Mouse (Mus musculus) hindbrain, embryonic 12.5 days (tissue): ENCODE data around the gene Efs. TPM values are rescaled to one million over a fixed set of nuclear protein-coding genes. Genes with fewer than 3 reads are reported as not detected.
"Not testable (repeated sequence)": the region's sequence is repeated elsewhere in the genome, so short reads cannot be mapped to it uniquely, and the experiment has no call there.

Experiments
- ATAC-seq: fragments of 200-750 bp; cut with Nextera tagmentation; 2 replicates; pipeline ENCODE4 v1.8.0; 2017; ENCODE audit warnings: moderate TSS enrichment; ENCODE audit not compliant: low FRiP score
- H3K27ac ChIP-seq: fragments of 300-500 bp; sonication (generic); 2 replicates; pipeline ENCODE4 v1.5.1; 2016; ENCODE audit warnings: mild to moderate bottlenecking
- H3K27me3 ChIP-seq: fragments of 300-500 bp; sonication (generic); 2 replicates; pipeline ENCODE4 v1.6.1; 2016; ENCODE audit warnings: mild to moderate bottlenecking
- H3K36me3 ChIP-seq: fragments of 300-500 bp; sonication (generic); 2 replicates; pipeline ENCODE4 v1.6.1; 2016; ENCODE audit warnings: mild to moderate bottlenecking
- H3K4me1 ChIP-seq: fragments of 300-500 bp; sonication (generic); 2 replicates; pipeline ENCODE4 v1.6.1; 2016
- H3K4me2 ChIP-seq: fragments of 300-500 bp; sonication (generic); replicated peaks from 2 replicates; pipeline ENCODE4 v1.6.1; 2016; ENCODE audit warnings: mild to moderate bottlenecking
- H3K4me3 ChIP-seq: fragments of 300-500 bp; sonication (generic); 2 replicates; pipeline ENCODE4 v1.5.1; 2016; ENCODE audit warnings: mild to moderate bottlenecking
- H3K9ac ChIP-seq: fragments of 300-500 bp; sonication (generic); 2 replicates; pipeline ENCODE4 v1.6.1; 2016; ENCODE audit warnings: mild to moderate bottlenecking, moderate library complexity
- H3K9me3 ChIP-seq: fragments of 300-500 bp; sonication (generic); replicated peaks from 2 replicates; pipeline ENCODE4 v1.6.1; 2016; ENCODE audit warnings: mild to moderate bottlenecking
- WGBS: fragments of 180-500 bp; shearing (Covaris S2); methylation state at CpG from one replicate; pipeline ENCODE4 v1.1.7; 2016; 5-methylcytosine and 5-hydroxymethylcytosine counted together
- polyA plus RNA-seq: library from polyadenylated mRNA; unstranded; fragments of >200 nt; fragmentation: Nextera tagmentation; extraction: Ambion mirVana; gene quantifications from 2 replicates; pipeline ENCODE4 v1.2.1, GENCODE M21; 2016

The Efs gene
- polyA plus RNA-seq, 1 experiment from 2014 or later: 28.4 TPM

DNA sequence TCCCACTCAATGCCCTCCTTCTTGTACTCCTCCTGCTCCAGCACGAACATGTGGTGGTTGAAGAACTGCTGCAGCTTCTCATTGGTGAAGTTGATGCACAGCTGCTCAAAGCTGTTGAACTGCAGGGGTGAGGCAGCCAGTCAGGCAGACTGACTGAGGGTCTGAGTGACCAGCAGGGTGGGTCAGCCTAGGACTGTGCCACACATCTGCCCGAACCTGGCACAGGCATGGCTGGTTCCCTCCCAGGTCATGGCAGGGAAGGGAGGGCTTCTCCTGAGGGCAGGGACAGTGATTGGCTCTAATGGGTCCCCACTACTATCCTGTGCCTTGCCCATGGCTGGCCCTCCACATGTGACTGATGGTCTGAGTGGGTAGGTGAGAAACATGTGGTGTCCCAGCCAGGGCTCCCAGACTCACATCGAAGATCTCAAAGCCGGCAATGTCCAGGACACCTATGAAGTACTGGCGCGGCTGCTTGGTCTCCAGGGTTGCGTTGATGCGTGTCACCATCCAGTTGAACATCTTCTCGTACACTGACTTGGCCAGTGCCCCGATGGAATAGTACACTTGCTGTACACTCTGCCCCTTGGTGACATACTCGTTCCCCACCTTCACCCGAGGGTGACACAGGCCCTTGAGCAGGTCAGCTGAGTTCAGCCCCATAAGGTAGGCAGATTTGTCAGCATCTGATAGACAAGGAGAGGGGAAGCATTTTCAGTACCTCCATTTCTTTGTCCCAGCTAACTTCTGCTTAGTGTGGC is 34.1 kb upstream of the Efs start:
- 90% methylated on average over 12 of the region's 12 CpGs for WGBS

DNA sequence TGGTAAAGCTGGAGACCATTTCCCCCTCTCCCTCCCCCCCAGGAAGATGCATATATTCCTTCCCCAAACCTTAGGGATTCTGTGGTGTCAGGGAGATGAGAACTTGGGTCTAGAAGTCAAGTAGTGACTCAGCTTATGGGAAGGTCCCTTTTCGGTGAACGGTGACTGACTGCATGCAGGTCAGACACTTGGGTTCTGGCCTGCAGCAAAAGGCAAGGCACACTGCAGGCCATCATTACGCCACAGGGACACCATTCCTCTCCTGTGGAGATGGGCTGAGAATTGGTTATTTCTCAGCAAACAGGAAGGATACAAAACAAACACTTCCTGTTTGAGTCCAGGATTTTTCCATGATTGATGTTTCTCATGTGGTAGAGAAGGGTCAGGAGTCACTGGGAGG is 33.3 kb upstream of the Efs start:
- no peak for ATAC-seq
- no peaks in the 10 kb centered on the region for H3K36me3 ChIP-seq
- no peak overlapping the region for H3K4me3 ChIP-seq
- H3K4me2 ChIP-seq: no peak overlapping the region
- no peaks in the 10 kb centered on the region for H3K27me3 ChIP-seq
- H3K27ac ChIP-seq: no peak overlapping the region
- WGBS: 90% methylated on average over 3 of the region's 3 CpGs
- H3K9me3 ChIP-seq: no peaks in the 10 kb centered on the region
- H3K9ac ChIP-seq: no peak overlapping the region
- H3K4me1 ChIP-seq: no peaks in the 10 kb centered on the region

More for the DNA sequence above, 34.1 kb upstream of the Efs start:
- not testable (repeated sequence) for H3K9me3 ChIP-seq, H3K27me3 ChIP-seq, ATAC-seq, H3K36me3 ChIP-seq, H3K9ac ChIP-seq, H3K4me1 ChIP-seq, H3K4me2 ChIP-seq, H3K27ac ChIP-seq, H3K4me3 ChIP-seq

DNA sequence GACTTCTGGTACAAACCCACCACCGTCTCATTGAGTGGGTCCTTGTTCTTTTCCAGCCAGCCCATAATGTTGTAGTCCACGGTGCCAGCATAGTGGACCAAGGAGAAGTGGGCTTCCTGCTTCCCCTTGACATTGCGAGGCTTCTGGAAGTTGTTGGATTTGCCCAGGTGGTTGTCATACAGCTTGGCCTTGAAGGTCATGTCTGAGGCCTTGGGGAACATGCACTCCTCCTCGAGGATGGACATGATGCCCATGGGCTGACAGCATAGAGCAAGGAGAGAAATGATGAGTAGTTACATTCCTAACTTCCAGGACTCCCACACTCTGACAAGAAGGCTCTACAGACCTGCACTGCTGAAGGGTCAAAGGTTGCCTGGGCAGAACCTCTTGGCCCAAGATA is 32.6 kb upstream of the Efs start:
- H3K27ac ChIP-seq: no peak overlapping the region
- no peak for ATAC-seq
- H3K9me3 ChIP-seq: no peaks in the 10 kb centered on the region
- H3K36me3 ChIP-seq: no peaks in the 10 kb centered on the region
- 89% methylated on average over 4 of the region's 4 CpGs for WGBS
- no peak overlapping the region for H3K4me3 ChIP-seq
- H3K4me2 ChIP-seq: no peak overlapping the region
- H3K4me1 ChIP-seq: no peaks in the 10 kb centered on the region
- H3K9ac ChIP-seq: no peak overlapping the region
- H3K27me3 ChIP-seq: no peaks in the 10 kb centered on the region

DNA sequence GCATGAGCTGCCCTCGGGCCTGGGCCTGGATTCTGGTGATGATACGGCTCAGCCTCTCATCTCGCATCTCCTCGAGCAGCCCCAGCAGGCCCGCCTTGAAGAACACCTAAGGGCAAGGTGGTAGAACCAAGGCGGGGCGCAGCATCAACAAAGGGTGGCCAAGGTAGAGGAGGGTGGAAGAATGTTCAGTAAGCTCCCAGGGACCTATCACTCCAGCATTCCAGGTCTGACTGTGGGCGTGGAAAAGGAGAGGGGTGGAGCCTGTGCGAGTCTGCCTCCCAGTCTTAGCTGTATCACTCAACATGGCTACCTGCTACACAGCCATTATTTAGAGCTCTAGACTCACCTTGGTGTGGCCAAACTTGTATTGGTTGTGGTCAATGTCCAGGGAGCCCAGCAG is 30.6 kb upstream of the Efs start:
- no peak overlapping the region for H3K27ac ChIP-seq
- H3K9ac ChIP-seq: no peak overlapping the region
- H3K4me2 ChIP-seq: no peak overlapping the region
- H3K4me1 ChIP-seq: no peaks in the 10 kb centered on the region
- ATAC-seq: no peak
- H3K9me3 ChIP-seq: no peaks in the 10 kb centered on the region
- no peaks in the 10 kb centered on the region for H3K36me3 ChIP-seq
- 82% methylated on average over 9 of the region's 9 CpGs for WGBS
- H3K4me3 ChIP-seq: no peak overlapping the region
- no peaks in the 10 kb centered on the region for H3K27me3 ChIP-seq

DNA sequence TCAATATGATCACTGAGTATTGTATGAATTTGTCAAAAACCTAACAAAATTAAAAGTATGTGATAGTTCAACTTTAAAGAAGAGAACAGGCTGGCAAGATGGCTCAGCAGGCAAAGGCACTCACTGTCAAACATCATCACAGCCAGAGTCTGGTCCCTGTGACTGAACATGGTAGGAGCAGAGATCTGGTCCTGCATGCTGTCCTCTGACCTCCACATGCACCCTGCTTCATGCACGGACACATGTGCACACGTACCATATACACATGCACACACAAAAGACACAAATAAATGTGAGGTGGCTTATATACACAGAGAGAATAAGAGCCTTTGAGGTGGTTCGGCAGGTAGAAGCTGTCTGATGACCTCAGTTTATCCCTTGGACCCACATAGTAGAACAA is 29.6 kb upstream of the Efs start:
- no peaks in the 10 kb centered on the region for H3K9me3 ChIP-seq
- H3K4me2 ChIP-seq: no peak overlapping the region
- WGBS: 87% methylated on average over 3 of the region's 3 CpGs
- no peak overlapping the region for H3K9ac ChIP-seq
- H3K27me3 ChIP-seq: no peaks in the 10 kb centered on the region
- H3K36me3 ChIP-seq: no peaks in the 10 kb centered on the region
- H3K4me1 ChIP-seq: no peaks in the 10 kb centered on the region
- no peak overlapping the region for H3K4me3 ChIP-seq
- ATAC-seq: no peak
- H3K27ac ChIP-seq: no peak overlapping the region

- no peak overlapping the region for H3K4me3 ChIP-seq
- no peak for ATAC-seq
- no peak overlapping the region for H3K9ac ChIP-seq
- no peaks in the 10 kb centered on the region for H3K4me1 ChIP-seq
- H3K27me3 ChIP-seq: no peaks in the 10 kb centered on the region
- H3K27ac ChIP-seq: no peak overlapping the region
- no peaks in the 10 kb centered on the region for H3K36me3 ChIP-seq
- H3K9me3 ChIP-seq: no peaks in the 10 kb centered on the region
- H3K4me2 ChIP-seq: no peak overlapping the region
- WGBS: 90% methylated on average over 3 of the region's 3 CpGs
Measured at GRCm38 (mm10) chr14:54954474-54954873, 28.5 kb upstream of the Efs start.

GRCm38 (mm10) chr14:54953664-54954206 is 27.8 kb upstream of the Efs start:
- 91% methylated on average over 8 of the region's 8 CpGs for WGBS
- Histone ChIP-seq H3K27ac (no peak overlapping the region), H3K9ac (no peak overlapping the region), H3K27me3 (peaks cover 5% of the 10 kb centered on the region; the same call in 1 of the 2 replicates), H3K4me2 (no peak overlapping the region), H3K4me3 (no peak overlapping the region), H3K36me3 (no peaks in the 10 kb centered on the region), H3K4me1 (no peaks in the 10 kb centered on the region), H3K9me3 (no peaks in the 10 kb centered on the region)
- ATAC-seq: no peak

DNA sequence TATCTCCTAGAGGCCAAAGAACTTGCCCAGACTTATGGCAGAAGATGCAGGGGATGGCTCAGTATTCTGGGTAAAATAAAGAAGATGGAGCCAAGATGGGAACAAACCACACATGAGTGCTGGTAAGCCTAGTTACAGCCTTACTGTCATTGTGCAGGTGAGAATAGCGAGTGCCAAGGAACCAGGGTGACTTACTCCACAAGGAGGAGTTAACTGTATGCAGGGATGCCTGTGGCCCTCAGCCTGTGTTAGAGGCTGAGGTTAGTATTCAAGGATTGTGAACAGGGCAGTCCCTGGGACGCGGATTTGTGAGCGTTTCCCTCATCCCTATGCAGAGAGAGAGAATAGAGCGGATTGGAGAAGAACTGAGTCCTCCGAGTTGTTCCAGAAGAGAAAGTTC is 25.7 kb upstream of the Efs start:
- Histone ChIP-seq H3K27me3 (peaks cover 5% of the 10 kb centered on the region; the same call in 1 of the 2 replicates), H3K9ac (no peak overlapping the region), H3K4me3 (no peak overlapping the region), H3K4me1 (no peaks in the 10 kb centered on the region), H3K9me3 (no peaks in the 10 kb centered on the region), H3K27ac (no peak overlapping the region), H3K4me2 (no peak overlapping the region), H3K36me3 (no peaks in the 10 kb centered on the region)
- ATAC-seq: no peak
- 87% methylated on average over 6 of the region's 6 CpGs for WGBS

- Histone ChIP-seq H3K4me3 (no peak overlapping the region), H3K27me3 (peaks cover 5% of the 10 kb centered on the region; the same call in 1 of the 2 replicates), H3K9me3 (no peaks in the 10 kb centered on the region), H3K9ac (no peak overlapping the region), H3K4me1 (no peaks in the 10 kb centered on the region), H3K27ac (no peak overlapping the region), H3K4me2 (no peak overlapping the region), H3K36me3 (no peaks in the 10 kb centered on the region)
- 65% methylated on average over 12 of the region's 12 CpGs for WGBS
- no peak for ATAC-seq
Measured at GRCm38 (mm10) chr14:54950493-54950892, 24.6 kb upstream of the Efs start.

DNA sequence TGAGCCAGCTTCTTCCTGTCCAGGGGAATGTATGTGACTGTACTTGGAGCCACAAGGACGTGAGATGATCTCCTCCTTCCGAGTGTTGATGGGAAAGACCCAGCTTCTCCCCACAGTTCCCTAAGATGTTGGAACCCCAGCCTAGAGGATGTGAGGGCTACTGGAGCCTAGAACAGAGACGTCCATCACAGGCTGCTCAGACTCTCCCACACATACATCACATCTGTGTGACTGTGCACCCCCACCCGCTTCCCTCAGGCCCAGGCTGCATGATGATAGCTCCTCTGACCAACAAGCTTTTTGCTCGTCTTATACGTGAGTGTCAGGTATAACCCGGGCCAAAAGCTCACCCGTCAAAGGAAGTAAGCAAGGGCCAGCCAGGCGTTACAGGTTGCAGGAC is 22.9 kb upstream of the Efs start:
- Histone ChIP-seq H3K4me3 (no peak overlapping the region), H3K4me1 (no peaks in the 10 kb centered on the region), H3K27ac (no peak overlapping the region), H3K27me3 (peaks cover 5% of the 10 kb centered on the region; the same call in 1 of the 2 replicates), H3K9ac (no peak overlapping the region), H3K9me3 (no peaks in the 10 kb centered on the region), H3K36me3 (no peaks in the 10 kb centered on the region), H3K4me2 (no peak overlapping the region)
- 91% methylated on average over 9 of the region's 9 CpGs for WGBS
- no peak for ATAC-seq

- WGBS: 86% methylated on average over 11 of the region's 11 CpGs
- H3K4me2 ChIP-seq, H3K36me3 ChIP-seq, H3K9ac ChIP-seq, H3K27ac ChIP-seq, ATAC-seq, H3K9me3 ChIP-seq, H3K27me3 ChIP-seq, H3K4me3 ChIP-seq, H3K4me1 ChIP-seq: not testable (repeated sequence)
Measured at GRCm38 (mm10) chr14:54947008-54947407, 21.1 kb upstream of the Efs start.

DNA sequence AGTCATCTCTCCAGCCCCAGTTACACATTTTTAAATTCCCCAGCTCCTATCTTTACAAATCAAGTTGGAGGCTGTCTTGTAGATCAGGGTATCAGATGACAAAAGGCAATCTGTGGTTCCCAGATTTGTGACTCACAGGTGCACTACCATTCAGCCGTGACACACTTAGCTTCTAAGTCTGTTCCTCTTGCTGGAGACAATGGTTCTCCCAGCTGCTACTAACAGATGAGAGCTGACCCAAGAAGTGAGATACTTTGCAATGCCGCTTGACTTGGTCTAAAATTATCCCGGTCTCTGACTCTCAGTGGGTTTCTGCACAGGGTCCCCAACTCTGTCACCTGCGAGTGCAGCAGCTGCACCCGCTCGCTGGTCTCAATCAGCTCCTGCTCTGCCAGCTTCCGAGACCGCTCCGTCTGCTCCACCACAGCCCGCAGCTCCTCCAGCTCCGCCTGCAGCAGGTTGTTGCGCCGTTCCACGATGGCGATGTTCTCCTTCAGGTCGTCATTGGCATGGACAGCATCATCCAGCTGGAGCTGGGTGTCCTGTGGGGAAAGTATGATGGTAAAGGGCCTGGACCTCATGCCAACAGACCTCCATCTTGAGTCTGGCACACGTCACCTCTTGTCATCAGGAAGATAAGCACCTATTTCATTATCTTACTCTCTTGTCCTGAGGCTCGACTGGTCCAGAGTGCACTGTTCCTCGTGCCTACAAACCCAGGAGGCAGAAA is 20.2 kb upstream of the Efs start:
- Histone ChIP-seq H3K9ac (no peak overlapping the region), H3K9me3 (no peaks in the 10 kb centered on the region), H3K4me1 (no peaks in the 10 kb centered on the region), H3K36me3 (no peaks in the 10 kb centered on the region), H3K27ac (no peak overlapping the region), H3K4me3 (no peak overlapping the region), H3K27me3 (peaks cover 5% of the 10 kb centered on the region; the same call in 1 of the 2 replicates), H3K4me2 (no peak overlapping the region)
- no peak for ATAC-seq
- 84% methylated on average over 19 of the region's 19 CpGs for WGBS
